Mouse (Mus musculus) embryonic facial prominence, embryonic 10.5 days (tissue): ENCODE data around the gene Erg28. TPM values are rescaled to one million over a fixed set of nuclear protein-coding genes. Genes with fewer than 3 reads are reported as not detected.
A peak's percentile ranks its signal among the peaks of the same experiment; 100 is the strongest.

Experiments used
- DNase-seq: peaks from one replicate; pipeline ENCODE4 v3.0.0-alpha.2; 2017; ENCODE audit warnings: low spot score
- H3K27ac ChIP-seq: fragments of 300-500 bp; sonication (generic); replicated peaks from 2 replicates; pipeline ENCODE4 v1.5.1; 2016; ENCODE audit warnings: mild to moderate bottlenecking
- H3K27me3 ChIP-seq: fragments of 300-500 bp; sonication (generic); replicated peaks from 2 replicates; pipeline ENCODE4 v1.6.1; 2016; ENCODE audit warnings: low read depth, mild to moderate bottlenecking; ENCODE audit not compliant: poor library complexity, severe bottlenecking
- H3K36me3 ChIP-seq: fragments of 300-500 bp; sonication (generic); replicated peaks from 2 replicates; pipeline ENCODE4 v1.6.1; 2016; ENCODE audit warnings: mild to moderate bottlenecking, moderate library complexity
- H3K4me1 ChIP-seq: fragments of 300-500 bp; sonication (generic); 2 replicates; pipeline ENCODE4 v1.6.1; 2016
- H3K4me3 ChIP-seq: fragments of 300-500 bp; sonication (generic); 2 replicates; pipeline ENCODE4 v1.5.1; 2016; ENCODE audit warnings: mild to moderate bottlenecking, moderate library complexity
- H3K9me3 ChIP-seq: fragments of 300-500 bp; sonication (generic); 2 replicates; pipeline ENCODE4 v1.6.1; 2016; ENCODE audit warnings: mild to moderate bottlenecking
- WGBS: fragments of 180-500 bp; shearing (Covaris S2); methylation state at CpG from one replicate; pipeline ENCODE4 v1.1.7; 2016; 5-methylcytosine and 5-hydroxymethylcytosine counted together
- polyA plus RNA-seq: library from polyadenylated mRNA; unstranded; fragments of >200 nt; fragmentation: Nextera tagmentation; extraction: Ambion mirVana; gene quantifications from 2 replicates; pipeline ENCODE4 v1.2.1, GENCODE M21; 2016

Gene Erg28
- polyA plus RNA-seq, 1 experiment from 2014 or later, result 102 TPM

- Histone ChIP-seq H3K36me3 (peaks cover 62% of the 10 kb centered on the region), H3K27ac (no peak overlapping the region), H3K27me3 (no peaks in the 10 kb centered on the region), H3K9me3 (no peaks in the 10 kb centered on the region), H3K4me1 (no peaks in the 10 kb centered on the region), H3K4me3 (no peak overlapping the region)
- peak; percentile 28 for DNase-seq
- 81% methylated on average over 7 of the region's 7 CpGs for whole genome bisulfite sequencing
Observed at GRCm38 (mm10) chr12:85848164-85848958, 24.0 kb upstream of the Erg28 start.

GRCm38 (mm10) chr12:85839371-85840000 lies 15.1 kb upstream of the Erg28 start:
- H3K27me3 ChIP-seq, result no peaks in the 10 kb centered on the region
- peaks cover 28% of the 10 kb centered on the region for H3K36me3 ChIP-seq
- no peak for DNase-seq
- H3K4me1 ChIP-seq, result no peaks in the 10 kb centered on the region
- no peaks in the 10 kb centered on the region for H3K9me3 ChIP-seq
- H3K4me3 ChIP-seq, result no peak overlapping the region
- no peak overlapping the region for H3K27ac ChIP-seq
- WGBS, result 92% methylated on average over 12 of the region's 12 CpGs

GRCm38 (mm10) chr12:85837765-85838164 lies 13.4 kb upstream of the Erg28 start:
- no peaks in the 10 kb centered on the region for H3K4me1 ChIP-seq
- no peak overlapping the region for H3K27ac ChIP-seq
- H3K4me3 ChIP-seq, result no peak overlapping the region
- DNase-seq, result no peak
- no peaks in the 10 kb centered on the region for H3K9me3 ChIP-seq
- H3K27me3 ChIP-seq, result no peaks in the 10 kb centered on the region
- H3K36me3 ChIP-seq, result peaks cover 31% of the 10 kb centered on the region
- WGBS, result 89% methylated on average over 2 of the region's 2 CpGs

- Histone ChIP-seq H3K4me3 (no peak overlapping the region), H3K4me1 (no peaks in the 10 kb centered on the region), H3K27me3 (no peaks in the 10 kb centered on the region), H3K36me3 (peaks cover 40% of the 10 kb centered on the region), H3K9me3 (no peaks in the 10 kb centered on the region), H3K27ac (no peak overlapping the region)
- DNase-seq, result no peak
- WGBS, result 80% methylated on average over 2 of the region's 2 CpGs
Observed at GRCm38 (mm10) chr12:85834543-85834942, 10.2 kb upstream of the Erg28 start.

DNA sequence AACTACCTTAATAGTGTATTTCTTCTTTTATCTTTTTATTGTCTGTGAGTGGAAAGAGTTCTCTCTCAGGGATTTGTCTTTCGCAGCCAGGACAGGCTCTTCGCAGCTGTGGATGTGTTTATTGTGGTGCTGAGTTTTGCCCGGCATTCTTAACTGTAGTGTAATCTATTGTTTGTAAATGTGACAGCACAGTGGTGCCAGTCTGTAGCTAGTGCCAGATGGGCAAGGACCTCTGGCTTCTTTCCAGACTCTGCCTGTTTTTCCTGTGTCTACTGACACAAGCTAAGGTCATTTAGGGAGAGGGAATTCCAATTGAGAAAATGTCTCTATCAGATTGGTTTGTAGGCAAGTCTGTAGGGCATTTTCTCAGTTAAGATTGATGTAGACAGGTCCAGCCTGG lies 6.3 kb upstream of the Erg28 start:
- DNase-seq, result no peak
- peaks cover 5% of the 10 kb centered on the region; the same call in 1 of the 2 replicates for H3K4me1 ChIP-seq
- no peak overlapping the region for H3K4me3 ChIP-seq
- no peak overlapping the region for H3K27ac ChIP-seq
- peaks cover 71% of the 10 kb centered on the region for H3K36me3 ChIP-seq
- 92% methylated on average over 3 of the region's 3 CpGs for WGBS
- no peaks in the 10 kb centered on the region for H3K27me3 ChIP-seq
- no peaks in the 10 kb centered on the region for H3K9me3 ChIP-seq

DNA sequence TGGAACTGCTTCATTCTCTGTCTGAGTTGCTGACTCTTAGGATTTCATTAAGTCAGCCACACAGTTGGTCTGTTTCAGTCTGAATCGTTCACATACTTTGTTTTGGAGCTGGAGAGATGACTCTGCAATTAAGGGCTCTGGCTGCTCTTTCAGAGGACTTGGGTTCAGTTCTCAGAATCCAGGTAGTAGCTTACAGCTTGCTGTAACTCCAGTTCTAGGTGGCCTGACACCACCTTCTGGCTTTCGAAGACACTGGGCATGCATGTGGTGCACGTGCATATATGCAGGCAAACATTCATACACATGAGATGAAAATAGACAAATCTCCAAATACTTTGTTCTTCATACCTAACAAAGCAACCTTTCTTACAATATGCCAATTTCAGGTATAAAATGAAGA lies 5.5 kb upstream of the Erg28 start:
- Histone ChIP-seq H3K27ac (no peak overlapping the region), H3K36me3 (peaks cover 69% of the 10 kb centered on the region), H3K4me1 (peaks cover 7% of the 10 kb centered on the region; the same call in 1 of the 2 replicates), H3K27me3 (no peaks in the 10 kb centered on the region), H3K9me3 (no peaks in the 10 kb centered on the region), H3K4me3 (no peak overlapping the region)
- 88% methylated on average over 3 of the region's 3 CpGs for WGBS
- DNase-seq, result no peak

DNA sequence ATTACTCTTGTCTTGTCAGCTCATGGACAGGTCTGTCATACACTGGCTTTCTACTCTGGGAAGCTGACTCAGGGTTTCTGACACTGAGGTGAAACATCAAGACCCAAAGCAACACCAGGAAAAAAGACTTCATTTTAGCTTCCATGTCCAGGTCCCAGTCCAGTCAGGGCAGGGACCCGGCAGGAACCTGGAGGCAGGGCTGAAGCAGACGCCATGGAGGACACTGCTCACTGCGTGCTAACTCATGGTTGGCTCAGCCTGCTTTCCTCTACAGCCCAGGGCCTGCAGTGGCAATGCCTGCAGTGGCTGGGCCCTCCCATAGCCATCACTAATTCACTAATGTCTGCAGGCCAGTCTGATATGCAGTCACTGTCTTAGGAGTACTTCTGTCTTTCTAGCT lies 4.5 kb upstream of the Erg28 start:
- no peaks in the 10 kb centered on the region for H3K9me3 ChIP-seq
- 89% methylated on average over 3 of the region's 3 CpGs for WGBS
- H3K36me3 ChIP-seq, result peaks cover 63% of the 10 kb centered on the region
- H3K4me1 ChIP-seq, result peaks cover 8% of the 10 kb centered on the region
- DNase-seq, result no peak
- H3K27ac ChIP-seq, result no peak overlapping the region
- H3K4me3 ChIP-seq, result no peak overlapping the region
- H3K27me3 ChIP-seq, result no peaks in the 10 kb centered on the region

DNA sequence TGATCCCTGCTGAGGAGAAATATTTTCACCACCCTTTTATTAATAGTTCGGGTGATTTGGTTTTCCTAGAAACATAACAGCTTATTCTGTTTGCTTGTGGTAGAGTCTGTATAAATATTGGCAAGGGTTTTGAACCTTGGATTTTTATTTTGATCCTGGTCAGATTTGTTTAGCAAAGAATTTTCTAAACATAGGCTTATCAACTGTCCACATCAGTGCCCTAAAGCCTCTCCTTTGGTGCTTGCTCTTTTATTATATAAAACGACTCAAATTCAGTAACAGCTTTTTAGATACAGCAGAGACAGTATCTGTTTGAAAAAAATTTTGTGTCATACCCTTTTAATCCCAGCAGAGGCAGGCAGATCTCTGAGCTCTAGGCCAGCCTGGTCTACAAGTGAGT lies 1.5 kb upstream of the Erg28 start:
- no peak for DNase-seq
- Histone ChIP-seq H3K36me3 (peaks cover 47% of the 10 kb centered on the region), H3K9me3 (no peaks in the 10 kb centered on the region), H3K4me3 (peak overlapping the region; percentile 94), H3K27ac (no peak overlapping the region), H3K27me3 (no peaks in the 10 kb centered on the region), H3K4me1 (peaks cover 19% of the 10 kb centered on the region)
- 78% methylated on average over 2 of the region's 2 CpGs for WGBS

- H3K27ac ChIP-seq, result peak overlapping the region; percentile 94
- 15% methylated on average over 8 of the region's 8 CpGs for WGBS
- H3K36me3 ChIP-seq, result peaks cover 49% of the 10 kb centered on the region
- H3K4me1 ChIP-seq, result peaks cover 19% of the 10 kb centered on the region
- H3K9me3 ChIP-seq, result no peaks in the 10 kb centered on the region
- no peaks in the 10 kb centered on the region for H3K27me3 ChIP-seq
- no peak for DNase-seq
- peak overlapping the region; percentile 94 for H3K4me3 ChIP-seq
Observed at GRCm38 (mm10) chr12:85825361-85825760, 1.0 kb upstream of the Erg28 start.

- no peak overlapping the region for H3K27ac ChIP-seq
- H3K27me3 ChIP-seq, result no peaks in the 10 kb centered on the region
- 80% methylated on average over 9 of the region's 9 CpGs for WGBS
- no peak for DNase-seq
- H3K36me3 ChIP-seq, result peaks cover 58% of the 10 kb centered on the region
- H3K9me3 ChIP-seq, result no peaks in the 10 kb centered on the region
- H3K4me1 ChIP-seq, result peaks cover 19% of the 10 kb centered on the region
- H3K4me3 ChIP-seq, result no peak overlapping the region
Observed at GRCm38 (mm10) chr12:85822051-85822450, 2.3 kb downstream of the Erg28 start.

- no peaks in the 10 kb centered on the region for H3K27me3 ChIP-seq
- DNase-seq, result no peak
- peaks cover 81% of the 10 kb centered on the region for H3K36me3 ChIP-seq
- 73% methylated on average over 2 of the region's 2 CpGs for WGBS
- H3K27ac ChIP-seq, result no peak overlapping the region
- H3K9me3 ChIP-seq, result no peaks in the 10 kb centered on the region
- no peak overlapping the region for H3K4me3 ChIP-seq
- no peaks in the 10 kb centered on the region for H3K4me1 ChIP-seq
Observed at GRCm38 (mm10) chr12:85813599-85813998, 10.8 kb downstream of the Erg28 start.

DNA sequence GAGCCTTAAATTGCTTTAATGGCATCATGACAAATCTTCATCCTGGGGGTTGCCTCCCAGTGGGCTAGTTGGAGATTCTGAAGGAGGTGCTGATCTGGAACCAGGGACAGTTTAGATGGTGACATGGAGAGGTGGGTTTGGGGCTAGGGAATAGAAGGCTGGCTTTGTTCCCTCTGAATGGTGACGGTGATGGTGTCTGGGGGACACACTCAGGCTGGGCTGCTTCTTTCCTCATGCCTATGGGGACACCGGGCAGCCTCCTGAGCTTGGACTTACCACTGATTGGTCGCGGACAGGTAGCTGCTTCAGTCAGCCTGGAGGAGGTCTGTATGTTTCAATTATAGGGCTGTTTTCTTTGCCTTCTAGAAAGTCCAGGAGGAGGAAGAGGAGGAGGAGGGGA lies 12.7 kb downstream of the Erg28 start:
- no peak overlapping the region for H3K4me3 ChIP-seq
- H3K9me3 ChIP-seq, result no peaks in the 10 kb centered on the region
- H3K27me3 ChIP-seq, result no peaks in the 10 kb centered on the region
- no peak for DNase-seq
- 94% methylated on average over 4 of the region's 4 CpGs for WGBS
- peaks cover 62% of the 10 kb centered on the region for H3K36me3 ChIP-seq
- no peaks in the 10 kb centered on the region for H3K4me1 ChIP-seq
- H3K27ac ChIP-seq, result no peak overlapping the region

DNA sequence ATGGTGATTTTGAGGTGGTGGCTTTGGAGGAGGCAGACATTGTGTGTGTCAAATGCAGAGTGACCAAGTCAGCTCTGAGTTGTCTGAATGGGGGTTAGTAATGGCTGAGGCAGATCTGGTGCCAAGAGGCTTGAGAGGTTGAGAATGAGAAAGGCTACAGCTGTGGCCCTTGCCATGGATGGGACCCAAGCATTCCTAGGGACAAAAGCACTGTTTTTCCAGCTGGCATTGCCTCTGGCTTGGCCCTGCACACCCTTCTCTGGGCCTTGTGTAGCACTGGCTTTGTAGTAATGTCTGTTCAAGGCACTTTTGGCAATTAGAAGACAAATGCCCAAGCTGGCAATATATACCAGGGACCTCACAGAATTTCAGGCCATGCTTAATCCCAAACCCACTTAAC lies 13.4 kb downstream of the Erg28 start:
- Histone ChIP-seq H3K27ac (no peak overlapping the region), H3K9me3 (no peaks in the 10 kb centered on the region), H3K4me3 (no peak overlapping the region), H3K27me3 (no peaks in the 10 kb centered on the region), H3K4me1 (no peaks in the 10 kb centered on the region), H3K36me3 (peaks cover 55% of the 10 kb centered on the region)
- DNase-seq, result no peak
